Mouse (Mus musculus): Measurements from ENCODE around the gene Ddc. TPM values are rescaled to one million over a fixed set of nuclear protein-coding genes. Genes with fewer than 3 reads are reported as not detected.

The Ddc gene
- polyA plus RNA-seq, 1 experiment from 2014 or later = 9.7 TPM

DNA sequence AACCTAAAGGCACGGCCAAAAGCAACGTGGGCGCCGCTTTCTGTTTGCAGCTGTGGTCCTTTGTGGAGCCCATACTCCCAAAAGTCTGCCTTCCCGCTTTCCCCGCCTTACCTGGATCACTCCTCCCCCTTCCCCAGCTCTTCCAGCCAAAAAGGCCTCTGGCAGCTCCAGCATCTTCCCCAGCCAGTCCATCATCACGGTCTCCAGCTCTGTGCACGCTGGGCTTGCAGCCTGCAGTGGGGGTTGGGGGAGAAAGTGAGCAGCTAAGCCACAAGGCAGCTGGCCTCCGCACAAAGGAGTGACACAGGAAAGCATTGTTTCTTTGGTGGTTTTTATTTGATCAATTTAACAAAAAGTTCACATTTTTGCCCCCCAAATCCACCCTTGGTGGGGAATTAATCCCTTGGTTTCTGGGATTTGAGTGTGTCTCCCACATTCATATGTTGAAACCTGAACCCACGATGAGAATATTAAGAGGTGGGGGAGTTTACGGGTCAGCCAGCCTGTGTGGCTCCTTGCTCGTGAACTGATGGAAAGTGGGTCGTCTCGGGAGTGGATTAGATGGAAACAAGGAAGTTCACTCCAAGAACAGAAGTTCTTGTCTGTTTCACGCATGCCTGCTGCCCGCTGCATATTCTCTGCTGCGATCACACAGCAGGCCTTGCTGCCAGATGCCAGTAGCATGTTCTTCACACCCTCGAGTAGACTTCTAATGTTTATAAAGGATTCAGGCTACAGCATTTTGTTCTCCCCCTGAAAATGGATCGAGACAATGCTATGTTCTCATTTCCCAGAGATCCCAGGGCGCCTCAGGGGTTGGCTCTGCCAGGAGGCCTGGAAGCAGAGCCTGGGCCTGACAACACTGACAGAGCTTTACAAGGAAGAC is 24.7 kb downstream of the Ddc start:
- no peaks in the 10 kb centered on the region for H3K36me3 ChIP-seq
- DNase-seq (no peak), ATAC-seq (ENCODE audit: low read depth) (no peak)
- no peaks in the 10 kb centered on the region for H3K9me3 ChIP-seq (replicated peaks)
- no peak overlapping the region for H3K27ac ChIP-seq
- no peak overlapping the region for H3K4me2 ChIP-seq
- H3K27me3 ChIP-seq = no peaks in the 10 kb centered on the region
- H3K4me3 ChIP-seq (replicated peaks) = no peak overlapping the region
- H3K4me1 ChIP-seq (replicated peaks) = peaks cover 54% of the 10 kb centered on the region
- H3K9ac ChIP-seq = no peak overlapping the region
- 63% methylated on average over 20 of the region's 20 CpGs for WGBS (ENCODE audit: insufficient replicate concordance)

DNA sequence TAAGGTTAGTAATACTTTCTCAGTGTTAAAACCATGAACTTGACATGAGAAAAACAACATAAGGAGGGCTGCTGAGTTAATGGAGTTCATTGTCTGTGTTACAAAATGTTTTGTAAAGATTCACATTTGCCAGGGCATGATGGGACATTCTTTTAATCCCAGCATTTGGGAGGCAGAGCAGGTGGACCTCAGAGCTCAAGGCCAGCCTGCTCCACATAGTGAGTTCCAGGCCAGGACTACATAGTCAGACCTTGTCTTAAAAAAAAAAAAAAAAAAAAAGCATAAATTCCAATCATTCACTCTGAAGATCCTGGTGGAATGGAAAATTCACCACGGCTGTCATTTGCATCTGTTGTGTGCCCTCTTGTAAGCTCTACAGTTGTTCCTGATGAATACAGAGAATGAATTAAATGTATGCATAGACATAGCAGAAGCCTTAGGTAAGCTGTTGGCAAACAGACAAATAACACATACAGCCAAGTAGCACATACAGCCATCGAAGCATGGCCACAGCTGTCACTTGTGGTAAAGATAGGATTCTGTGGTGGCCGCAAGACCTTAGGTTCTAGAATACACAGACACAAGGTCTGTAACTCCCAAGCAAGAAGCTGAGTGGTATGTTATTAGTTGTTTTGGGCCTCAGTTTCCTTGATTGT is 25.7 kb downstream of the Ddc start:
- ATAC-seq (ENCODE audit: low read depth) = no peak
- 35% methylated on average over 3 of the region's 3 CpGs for WGBS (ENCODE audit: insufficient replicate concordance)

DNA sequence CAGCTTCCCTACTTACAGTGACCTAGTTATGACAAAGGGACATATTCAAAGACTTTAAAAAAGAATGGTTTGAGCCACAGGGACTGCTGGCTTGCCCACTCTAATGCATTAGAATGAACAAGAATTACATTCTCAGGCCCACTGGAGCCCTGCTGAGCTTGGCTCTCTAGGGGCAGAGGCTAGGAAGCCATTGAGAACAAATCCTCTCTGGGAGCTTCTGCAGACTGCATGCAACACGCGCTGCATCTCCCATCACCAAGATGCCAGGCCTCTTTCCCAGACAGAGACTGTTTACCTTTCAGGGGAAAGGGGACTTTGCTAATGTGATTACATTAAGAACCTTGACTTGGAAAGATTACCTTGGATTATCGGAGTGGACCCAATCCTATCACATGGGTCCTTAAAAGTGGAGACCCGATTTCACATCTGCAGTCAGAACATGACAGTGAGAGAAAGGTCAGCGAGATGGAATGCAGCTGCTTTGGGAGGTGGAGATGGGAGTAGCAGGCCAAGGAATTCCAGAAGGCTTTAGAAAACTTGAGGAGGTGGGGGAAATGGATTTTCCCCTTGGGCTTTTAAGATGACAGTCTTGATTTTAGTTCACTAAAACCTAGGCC is 26.6 kb downstream of the Ddc start:
- Histone ChIP-seq H3K9me3 (replicated peaks) (no peaks in the 10 kb centered on the region), H3K27ac (peak overlapping the region; percentile 12; the same call in 1 of the 2 replicates), H3K4me2 (no peak overlapping the region), H3K36me3 (no peaks in the 10 kb centered on the region), H3K27me3 (no peaks in the 10 kb centered on the region), H3K9ac (no peak overlapping the region), H3K4me1 (replicated peaks) (peaks cover 44% of the 10 kb centered on the region), H3K4me3 (replicated peaks) (no peak overlapping the region)
- 69% methylated on average over 5 of the region's 5 CpGs for WGBS (ENCODE audit: insufficient replicate concordance)
- DNase-seq = no peak
- no peak for ATAC-seq (ENCODE audit: low read depth)

More for the DNA sequence above, 25.7 kb downstream of the Ddc start:
- no peaks in the 10 kb centered on the region for H3K27me3 ChIP-seq
- no peak overlapping the region for H3K4me3 ChIP-seq (replicated peaks)
- peaks cover 52% of the 10 kb centered on the region for H3K4me1 ChIP-seq (replicated peaks)
- H3K27ac ChIP-seq = no peak overlapping the region
- no peaks in the 10 kb centered on the region for H3K9me3 ChIP-seq (replicated peaks)
- no peak for DNase-seq
- H3K9ac ChIP-seq = no peak overlapping the region
- H3K36me3 ChIP-seq = no peaks in the 10 kb centered on the region
- no peak overlapping the region for H3K4me2 ChIP-seq

DNA sequence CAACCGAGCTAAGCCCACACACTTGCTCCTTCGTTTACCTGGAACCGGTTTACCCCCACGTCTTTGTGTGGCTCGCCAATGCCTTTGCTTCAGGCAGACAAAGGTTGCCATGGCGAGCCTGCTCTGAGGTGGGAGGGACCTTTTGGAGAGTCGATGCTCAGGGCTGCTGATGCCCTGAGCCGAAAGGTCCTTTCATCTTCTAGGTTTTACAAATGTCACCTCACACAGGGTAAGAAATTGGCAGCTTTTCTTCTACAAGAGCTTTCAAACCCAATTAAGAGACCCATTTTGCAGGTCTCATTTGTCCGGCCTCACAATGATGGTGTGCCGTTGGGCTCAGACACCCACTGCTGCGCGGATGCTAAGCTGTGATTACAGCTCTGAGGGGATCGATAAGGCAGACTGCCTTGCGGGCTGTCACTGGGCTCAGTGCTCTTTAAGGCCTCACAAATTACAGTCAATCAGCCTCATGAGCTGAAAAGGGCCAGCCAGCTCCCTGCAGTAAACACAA is 29.9 kb downstream of the Ddc start:
- ATAC-seq (ENCODE audit: low read depth) (peak; percentile 91), DNase-seq (peak; percentile 44)
- peak overlapping the region; percentile 48 for H3K4me2 ChIP-seq
- H3K9me3 ChIP-seq (replicated peaks) = no peaks in the 10 kb centered on the region
- H3K27me3 ChIP-seq = no peaks in the 10 kb centered on the region
- peak overlapping the region; percentile 6; the same call in 1 of the 2 replicates for H3K4me3 ChIP-seq (replicated peaks)
- H3K4me1 ChIP-seq (replicated peaks) = peaks cover 23% of the 10 kb centered on the region
- 13% methylated on average over 14 of the region's 14 CpGs for WGBS (ENCODE audit: insufficient replicate concordance)
- no peak overlapping the region for H3K27ac ChIP-seq
- peak overlapping the region; percentile 43; the same call in 1 of the 2 replicates for H3K9ac ChIP-seq
- H3K36me3 ChIP-seq = no peaks in the 10 kb centered on the region

DNA sequence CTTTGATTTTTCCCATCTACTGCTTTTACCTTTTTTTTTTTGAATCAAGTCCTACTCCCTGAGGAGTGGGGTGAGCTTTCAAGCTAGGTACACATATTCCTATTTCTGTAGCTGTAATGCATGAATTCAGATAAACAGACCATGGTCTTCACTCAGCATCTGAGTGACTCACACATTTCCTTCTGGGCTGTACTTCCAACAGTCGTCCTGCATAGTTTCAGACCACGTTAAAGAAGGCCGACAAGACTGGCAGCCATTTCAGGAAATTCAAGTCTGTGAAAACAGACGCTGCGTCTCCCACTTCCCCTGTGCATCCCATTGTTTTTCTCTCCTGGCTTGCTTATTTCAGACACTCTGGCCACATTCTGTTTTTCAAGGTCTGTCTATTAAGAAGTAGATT is 31.2 kb downstream of the Ddc start:
- no peaks in the 10 kb centered on the region for H3K36me3 ChIP-seq
- ATAC-seq (ENCODE audit: low read depth) (no peak), DNase-seq (no peak)
- no peak overlapping the region for H3K4me2 ChIP-seq
- H3K4me3 ChIP-seq (replicated peaks) = no peak overlapping the region
- H3K4me1 ChIP-seq (replicated peaks) = peaks cover 13% of the 10 kb centered on the region
- H3K27ac ChIP-seq = no peak overlapping the region
- no peaks in the 10 kb centered on the region for H3K9me3 ChIP-seq (replicated peaks)
- no peak overlapping the region for H3K9ac ChIP-seq
- H3K27me3 ChIP-seq = no peaks in the 10 kb centered on the region
- 50% methylated on average over 5 of the region's 5 CpGs for WGBS (ENCODE audit: insufficient replicate concordance)

GRCm38 (mm10) chr11:11865128-11865527 is 32.8 kb downstream of the Ddc start:
- Histone ChIP-seq H3K27me3 (no peaks in the 10 kb centered on the region), H3K4me3 (replicated peaks) (no peak overlapping the region), H3K27ac (no peak overlapping the region), H3K4me1 (replicated peaks) (peaks cover 13% of the 10 kb centered on the region), H3K9ac (no peak overlapping the region), H3K9me3 (replicated peaks) (no peaks in the 10 kb centered on the region), H3K4me2 (no peak overlapping the region), H3K36me3 (no peaks in the 10 kb centered on the region)
- no peak for ATAC-seq (ENCODE audit: low read depth)
- 63% methylated on average over 2 of the region's 2 CpGs for WGBS (ENCODE audit: insufficient replicate concordance)
- DNase-seq = no peak

DNA sequence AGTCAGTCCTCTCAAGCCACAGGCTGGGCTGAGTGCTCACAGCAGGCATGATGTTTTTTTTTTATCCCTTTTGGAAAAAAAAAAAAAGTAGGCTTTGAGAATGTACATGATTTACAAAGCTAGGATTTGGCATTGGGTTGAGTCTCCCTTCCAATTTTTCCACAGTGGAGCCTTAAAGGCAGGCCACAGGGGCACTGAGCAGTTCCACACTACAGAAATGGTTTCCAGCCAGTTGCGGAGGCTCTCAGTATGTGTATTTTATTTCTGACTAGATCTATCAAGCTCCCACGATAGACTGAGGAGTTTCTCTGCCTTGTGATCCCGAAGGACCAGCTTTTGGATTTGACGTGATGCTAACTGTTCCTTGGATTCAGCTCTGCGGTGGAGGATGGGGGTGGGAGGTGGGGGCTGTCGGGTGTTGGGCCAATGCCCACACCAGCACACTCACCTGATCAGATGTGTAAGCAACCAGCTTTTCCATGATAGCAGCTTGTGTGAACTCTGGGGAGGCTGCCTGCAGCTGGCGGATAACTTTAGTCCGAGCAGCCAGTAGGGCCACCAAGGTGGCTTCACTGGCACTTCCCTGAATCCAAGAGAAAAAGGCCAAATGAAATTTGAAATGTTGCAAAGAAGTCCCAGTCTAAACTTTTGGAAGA is 33.4 kb downstream of the Ddc start:
- H3K27ac ChIP-seq = no peak overlapping the region
- no peak for DNase-seq
- ATAC-seq (ENCODE audit: low read depth) = no peak
- H3K9ac ChIP-seq = no peak overlapping the region
- H3K36me3 ChIP-seq = no peaks in the 10 kb centered on the region
- 76% methylated on average over 8 of the region's 8 CpGs for WGBS (ENCODE audit: insufficient replicate concordance)
- H3K27me3 ChIP-seq = no peaks in the 10 kb centered on the region
- H3K9me3 ChIP-seq (replicated peaks) = no peaks in the 10 kb centered on the region
- H3K4me3 ChIP-seq (replicated peaks) = no peak overlapping the region
- peaks cover 13% of the 10 kb centered on the region for H3K4me1 ChIP-seq (replicated peaks)
- H3K4me2 ChIP-seq = no peak overlapping the region

- H3K36me3 ChIP-seq = no peaks in the 10 kb centered on the region
- WGBS (ENCODE audit: insufficient replicate concordance) = 72% methylated on average over 1 of the region's 1 CpGs
- ATAC-seq (ENCODE audit: low read depth) (no peak), DNase-seq (no peak)
- no peak overlapping the region for H3K4me3 ChIP-seq (replicated peaks)
- no peaks in the 10 kb centered on the region for H3K4me1 ChIP-seq (replicated peaks)
- H3K9ac ChIP-seq = no peak overlapping the region
- H3K4me2 ChIP-seq = no peak overlapping the region
- no peak overlapping the region for H3K27ac ChIP-seq
- no peaks in the 10 kb centered on the region for H3K9me3 ChIP-seq (replicated peaks)
- H3K27me3 ChIP-seq = no peaks in the 10 kb centered on the region
Measured at GRCm38 (mm10) chr11:11862502-11862901, 35.4 kb downstream of the Ddc start.

- WGBS (ENCODE audit: insufficient replicate concordance) = 91% methylated on average over 3 of the region's 3 CpGs
- no peak overlapping the region for H3K4me2 ChIP-seq
- ATAC-seq (ENCODE audit: low read depth) (no peak), DNase-seq (no peak)
- no peaks in the 10 kb centered on the region for H3K4me1 ChIP-seq (replicated peaks)
- no peak overlapping the region for H3K9ac ChIP-seq
- H3K27me3 ChIP-seq = no peaks in the 10 kb centered on the region
- H3K27ac ChIP-seq = no peak overlapping the region
- no peaks in the 10 kb centered on the region for H3K36me3 ChIP-seq
- H3K4me3 ChIP-seq (replicated peaks) = no peak overlapping the region
- H3K9me3 ChIP-seq (replicated peaks) = no peaks in the 10 kb centered on the region
Measured at GRCm38 (mm10) chr11:11856959-11857358, 41.0 kb downstream of the Ddc start.

DNA sequence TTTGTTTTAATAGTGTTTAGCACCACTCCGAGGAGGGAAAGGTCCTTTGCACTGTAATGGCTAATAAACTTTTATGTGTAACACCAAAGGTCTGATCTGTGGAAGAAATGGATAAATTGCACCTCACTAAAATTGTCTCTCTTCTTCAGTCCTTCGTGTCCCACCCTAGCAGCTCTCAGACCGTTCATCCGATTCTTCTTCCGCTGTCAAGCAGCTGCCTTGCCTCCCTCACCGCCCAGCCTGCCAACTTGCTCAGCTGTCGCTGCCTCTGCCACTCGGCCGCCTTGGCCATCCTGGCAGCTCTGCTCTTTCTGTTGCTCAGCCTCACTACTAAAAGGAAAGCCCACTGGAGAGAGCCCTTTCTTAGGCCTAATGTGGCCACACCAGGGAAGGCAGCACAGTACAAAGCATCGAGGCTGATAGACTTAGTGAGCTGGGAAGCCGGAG is 42.2 kb downstream of the Ddc start:
- no peaks in the 10 kb centered on the region for H3K36me3 ChIP-seq
- DNase-seq (no peak), ATAC-seq (ENCODE audit: low read depth) (no peak)
- no peak overlapping the region for H3K4me3 ChIP-seq (replicated peaks)
- no peak overlapping the region for H3K4me2 ChIP-seq
- H3K9me3 ChIP-seq (replicated peaks) = no peaks in the 10 kb centered on the region
- H3K9ac ChIP-seq = no peak overlapping the region
- no peaks in the 10 kb centered on the region for H3K27me3 ChIP-seq
- peaks cover 8% of the 10 kb centered on the region for H3K4me1 ChIP-seq (replicated peaks)
- no peak overlapping the region for H3K27ac ChIP-seq
- 81% methylated on average over 11 of the region's 11 CpGs for whole genome bisulfite sequencing (ENCODE audit: insufficient replicate concordance)
